Mouse (Mus musculus) cerebellum, adult 9-10 months (tissue): ENCODE results near the gene Pde4b.

Experiments used
- DNase-seq: peaks from one replicate; pipeline ENCODE4 v3.0.0; 2022

Gene Pde4b

DNA sequence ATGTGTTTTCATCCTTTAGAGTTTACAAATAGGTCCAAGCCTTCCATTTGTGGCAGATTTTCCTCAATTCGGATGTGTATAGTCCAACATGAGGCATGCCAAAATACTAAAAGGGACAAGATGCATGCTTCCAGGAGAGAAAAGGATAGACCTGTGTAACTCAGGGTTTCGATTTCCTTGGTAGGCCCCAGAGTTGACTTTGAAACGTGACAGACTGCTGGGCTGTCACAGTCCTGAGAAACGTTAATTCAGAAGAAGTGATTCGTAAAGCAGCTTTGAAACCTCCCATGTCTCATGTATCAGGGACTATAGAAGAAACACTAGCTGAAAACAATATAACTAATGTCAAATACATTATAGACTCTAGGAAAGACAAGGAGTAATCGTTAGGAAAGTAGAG is 495.6 kb downstream of the Pde4b start:
- no peak for DNase-seq

DNA sequence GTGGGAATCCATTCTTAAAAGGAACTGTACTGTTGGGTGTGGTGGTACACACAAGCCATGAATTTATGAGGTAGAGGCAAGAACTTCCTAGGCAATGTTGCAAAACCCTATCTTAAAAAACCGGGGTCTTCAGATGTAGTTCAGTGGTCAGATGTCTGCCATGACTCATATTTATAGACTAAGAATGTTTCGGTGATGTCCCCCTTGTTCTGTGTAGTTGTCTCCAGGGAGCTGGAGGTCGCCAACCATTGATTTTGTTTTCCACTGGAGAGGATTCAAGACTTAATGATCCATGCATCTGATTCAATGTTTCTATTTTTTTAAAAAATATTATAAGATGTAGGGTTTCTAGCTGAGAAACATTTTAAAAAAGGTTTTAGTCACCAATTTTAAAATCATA is 496.1 kb downstream of the Pde4b start:
- DNase-seq = no peak

DNA sequence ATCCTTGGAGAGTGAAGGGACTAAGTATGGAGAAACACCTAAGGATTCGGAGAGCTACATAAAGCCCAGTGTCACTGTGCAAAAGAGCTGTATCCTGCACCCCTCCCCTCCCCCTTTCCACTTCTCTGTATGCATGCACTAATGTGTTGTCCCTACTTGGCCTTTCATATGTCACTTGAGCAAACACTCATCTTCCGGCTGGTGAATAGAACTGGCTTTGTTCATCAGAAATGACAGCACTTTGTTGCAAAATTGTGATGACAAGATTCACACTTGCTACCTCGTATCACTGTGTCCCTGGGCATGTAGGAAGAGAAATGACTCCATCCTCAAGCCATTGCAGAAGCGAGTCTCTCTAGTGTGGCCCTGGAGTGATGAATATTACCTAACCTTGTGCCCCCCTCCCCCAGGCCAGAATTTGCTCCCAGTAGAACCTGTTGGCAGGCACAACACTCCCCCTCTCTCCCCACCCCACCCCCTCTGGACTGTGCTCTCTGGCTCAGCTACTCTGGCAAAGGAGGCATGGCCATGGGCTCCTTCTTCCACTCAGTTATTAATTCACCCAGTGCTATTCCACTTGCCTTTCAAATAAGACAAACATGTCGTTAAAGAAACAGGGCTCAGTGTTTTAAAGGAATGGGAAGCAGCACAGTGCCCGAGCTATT is 497.4 kb downstream of the Pde4b start:
- no peak for DNase-seq

DNA sequence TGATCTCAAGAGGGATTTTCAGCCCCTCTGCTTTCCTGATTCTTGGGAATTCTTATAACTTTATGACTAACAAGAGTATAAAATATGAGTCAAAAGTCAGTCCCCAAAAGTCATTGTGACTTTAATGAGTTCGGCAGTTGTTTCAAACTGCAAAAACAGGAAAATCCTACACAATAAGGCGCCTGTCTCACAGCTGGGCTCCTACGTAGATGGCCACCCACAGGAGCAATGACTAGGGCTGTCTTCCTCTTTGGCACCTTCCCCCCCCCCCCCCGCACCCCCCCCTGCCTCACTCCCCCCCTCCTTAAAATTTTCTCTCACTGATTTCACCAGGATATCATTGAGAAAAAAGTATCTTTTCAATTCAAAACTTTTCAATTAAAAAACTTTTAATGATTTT is 498.2 kb downstream of the Pde4b start:
- no peak for DNase-seq

DNA sequence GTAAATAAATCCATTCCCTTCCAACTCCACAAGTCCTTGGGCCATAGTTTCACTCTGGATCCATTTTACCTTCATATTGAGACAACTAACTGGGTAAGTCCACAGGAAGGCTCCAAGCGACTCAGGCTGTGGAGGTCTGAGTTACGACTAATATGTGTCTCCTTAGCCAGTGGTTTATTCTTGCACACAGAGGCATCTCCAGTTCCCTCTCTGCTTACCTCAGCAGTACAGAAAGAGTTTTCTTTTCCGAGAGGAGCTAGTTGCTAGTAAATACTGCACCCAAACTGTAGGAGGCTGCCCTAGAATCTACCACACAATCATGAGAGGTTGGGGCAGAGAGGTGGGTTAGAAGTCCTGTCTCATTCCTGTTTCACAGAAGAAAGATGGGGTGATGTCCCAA is 499.4 kb downstream of the Pde4b start:
- DNase-seq = no peak

DNA sequence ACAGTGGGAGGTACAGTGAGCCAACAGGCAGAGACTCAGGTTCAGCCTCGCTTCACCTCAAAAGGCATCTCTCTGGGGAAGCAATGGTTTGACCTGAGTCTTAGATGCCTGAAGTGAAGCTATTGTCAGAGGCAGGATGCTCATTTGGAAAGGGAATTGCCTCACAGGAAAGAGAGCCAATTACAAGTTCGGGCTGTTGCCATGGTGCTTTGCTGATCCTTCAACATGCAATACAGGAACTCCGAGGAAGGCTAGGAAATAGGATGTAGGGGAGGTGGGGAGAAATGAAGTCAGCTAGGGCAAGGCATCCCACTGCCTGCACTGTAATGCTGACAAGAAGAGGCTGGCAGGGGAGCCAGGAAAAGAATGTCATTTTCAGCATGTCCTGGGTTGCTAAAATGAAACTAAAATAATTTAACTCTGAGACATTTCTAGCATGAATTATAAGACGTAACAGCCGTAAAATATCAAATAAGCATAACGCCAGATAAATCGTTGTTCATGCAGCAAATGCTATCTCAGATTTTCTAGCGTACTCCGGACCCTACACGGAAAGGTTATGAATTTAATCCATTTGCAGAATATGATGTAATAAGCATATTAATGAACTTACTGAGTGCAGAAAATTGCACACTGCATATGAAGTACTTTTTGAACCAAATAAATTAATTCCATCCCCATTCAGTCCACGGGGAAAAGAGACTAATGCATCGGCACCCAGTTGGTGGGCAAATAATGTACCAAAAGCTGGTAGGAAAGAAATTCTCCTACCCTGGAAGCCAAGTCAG is 501.5 kb downstream of the Pde4b start:
- DNase-seq = peak; percentile 60

DNA sequence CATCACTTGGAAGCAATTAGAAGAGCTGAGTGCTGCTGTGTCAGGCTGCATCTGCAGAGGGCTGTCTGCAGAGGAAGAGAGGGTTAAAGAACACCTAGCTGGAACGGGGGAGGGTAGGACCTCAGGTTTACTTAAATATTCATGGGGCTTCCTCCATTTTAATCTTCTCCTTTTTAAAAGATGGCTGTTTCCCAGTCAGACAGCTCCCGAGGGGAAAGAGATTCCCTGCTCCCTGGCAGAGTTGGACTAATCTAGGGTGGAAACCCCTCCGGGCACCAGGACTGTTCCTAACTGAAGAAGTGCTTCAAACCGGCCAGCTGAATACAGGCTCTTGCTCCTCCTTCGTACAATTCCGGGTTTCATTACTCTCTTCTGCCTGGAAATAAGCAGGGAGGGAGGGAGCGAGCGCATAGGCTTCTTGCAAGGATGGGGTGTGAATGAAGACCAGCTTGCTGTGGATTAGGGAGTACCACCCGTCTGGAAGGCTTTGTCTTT is 502.2 kb downstream of the Pde4b start:
- peak; percentile 63 for DNase-seq

DNA sequence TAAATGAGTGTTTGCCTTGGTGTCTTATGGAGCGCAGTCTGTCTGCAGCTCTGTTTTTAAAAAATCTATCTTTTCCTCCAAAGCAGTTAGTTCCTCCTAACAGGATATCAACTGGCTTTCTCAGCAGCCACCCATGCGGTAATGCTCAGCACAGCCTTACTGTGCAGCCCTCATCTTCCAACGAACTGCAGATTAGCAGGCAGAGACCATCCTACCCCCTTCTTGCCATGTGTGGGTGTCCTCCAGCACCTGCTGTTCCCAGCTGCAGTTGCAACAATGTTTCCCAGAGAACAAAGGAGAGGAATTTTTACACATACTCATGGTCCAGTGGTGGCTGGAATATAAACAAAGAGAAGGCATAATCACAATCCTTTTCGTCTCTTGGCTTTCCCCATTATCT is 504.5 kb downstream of the Pde4b start:
- no peak for DNase-seq

DNA sequence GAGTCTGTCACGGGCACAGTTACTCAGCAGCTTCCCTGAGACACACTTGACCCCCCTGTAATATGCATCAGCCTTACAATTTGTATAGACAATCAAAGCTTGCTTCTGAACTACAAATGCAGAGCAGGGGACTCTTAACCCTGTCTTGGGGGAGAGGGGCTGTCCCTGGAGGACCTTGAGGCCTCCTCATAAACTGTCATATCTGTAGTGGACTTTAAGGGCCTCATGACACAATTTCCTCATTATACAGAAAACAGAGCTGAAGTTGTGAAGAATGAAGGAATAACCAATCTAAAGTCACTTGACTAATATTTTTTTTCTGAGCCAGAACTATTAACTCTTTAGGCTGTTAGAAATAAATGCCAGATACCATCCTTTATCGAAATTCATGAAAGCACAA is 505.2 kb downstream of the Pde4b start:
- DNase-seq = no peak

DNA sequence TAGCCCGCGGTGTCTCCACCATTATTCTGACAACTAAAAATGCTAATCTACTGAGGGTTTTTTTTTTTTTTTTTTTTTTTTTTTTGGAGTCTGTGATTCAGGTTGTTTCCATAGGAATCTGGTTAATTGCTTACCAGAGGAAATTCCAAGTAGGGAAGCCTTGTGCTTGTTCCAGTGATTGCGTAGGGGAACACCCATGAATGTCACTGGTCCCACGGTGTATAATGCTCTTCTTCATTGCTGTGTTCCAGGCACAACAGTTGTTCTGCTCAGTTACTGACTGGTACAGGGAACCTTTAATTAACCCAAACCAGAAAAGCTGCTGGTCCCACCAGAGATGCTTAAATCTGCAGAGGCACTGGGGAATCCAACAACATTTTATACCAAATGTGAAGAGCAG is 506.3 kb downstream of the Pde4b start:
- peak; percentile 10 for DNase-seq

DNA sequence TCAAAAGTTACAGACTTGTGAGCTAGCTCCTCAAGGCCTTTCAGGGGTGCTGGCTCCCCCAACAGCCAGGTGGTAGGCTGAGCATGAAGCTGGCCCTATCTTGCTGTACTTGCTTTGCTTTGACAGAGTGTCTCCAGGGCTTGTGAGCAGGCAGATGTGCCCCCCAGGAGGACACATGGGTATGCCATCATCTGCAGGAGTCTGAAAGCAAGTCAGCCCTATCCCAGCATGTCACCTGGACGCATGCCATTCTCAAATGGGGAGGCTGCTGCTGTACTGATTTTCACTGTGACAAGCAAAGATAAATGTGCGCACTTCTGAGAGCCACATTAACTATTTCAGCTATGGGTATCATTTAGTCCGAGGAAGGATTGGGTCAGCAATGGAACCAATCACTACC is 507.2 kb downstream of the Pde4b start:
- peak; percentile 61 for DNase-seq

DNA sequence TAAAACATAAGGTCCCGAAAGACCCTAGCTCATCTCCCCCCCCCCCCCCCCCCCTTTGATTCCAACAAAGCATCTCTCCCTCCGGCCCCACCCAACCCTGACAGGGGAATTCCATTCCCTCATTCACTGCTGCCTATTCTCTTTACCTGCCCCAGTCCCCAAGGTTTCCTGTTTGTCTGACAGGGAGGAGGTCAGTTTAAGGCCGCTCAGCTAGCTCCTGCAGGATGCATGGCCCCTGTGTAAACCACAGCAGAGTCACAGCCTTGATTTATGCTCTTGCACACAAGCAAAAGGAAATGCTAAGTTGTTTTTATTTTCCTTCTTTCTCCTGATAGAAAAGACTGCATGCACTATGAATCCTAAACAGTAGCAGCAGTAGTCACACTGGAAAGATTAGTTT is 516.6 kb downstream of the Pde4b start:
- no peak for DNase-seq

DNA sequence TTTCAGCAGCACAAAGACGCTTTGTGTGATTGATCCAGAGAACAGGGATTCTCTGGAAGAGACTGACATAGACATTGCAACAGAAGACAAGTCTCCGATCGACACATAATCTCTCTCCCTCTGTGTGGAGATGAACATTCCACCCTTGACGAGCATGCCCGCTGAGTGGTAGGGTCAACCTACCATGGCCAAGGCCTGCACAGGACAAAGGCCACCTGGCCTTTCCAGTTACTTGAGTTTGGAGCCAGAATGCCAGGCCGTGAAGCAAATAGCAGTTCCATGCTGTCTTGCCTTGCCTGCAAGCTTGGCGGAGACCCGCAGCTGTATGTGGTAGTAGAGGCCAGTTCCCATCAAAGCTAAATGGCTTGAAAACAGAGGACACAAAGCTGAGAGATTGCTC is 517.9 kb downstream of the Pde4b start:
- DNase-seq = no peak

DNA sequence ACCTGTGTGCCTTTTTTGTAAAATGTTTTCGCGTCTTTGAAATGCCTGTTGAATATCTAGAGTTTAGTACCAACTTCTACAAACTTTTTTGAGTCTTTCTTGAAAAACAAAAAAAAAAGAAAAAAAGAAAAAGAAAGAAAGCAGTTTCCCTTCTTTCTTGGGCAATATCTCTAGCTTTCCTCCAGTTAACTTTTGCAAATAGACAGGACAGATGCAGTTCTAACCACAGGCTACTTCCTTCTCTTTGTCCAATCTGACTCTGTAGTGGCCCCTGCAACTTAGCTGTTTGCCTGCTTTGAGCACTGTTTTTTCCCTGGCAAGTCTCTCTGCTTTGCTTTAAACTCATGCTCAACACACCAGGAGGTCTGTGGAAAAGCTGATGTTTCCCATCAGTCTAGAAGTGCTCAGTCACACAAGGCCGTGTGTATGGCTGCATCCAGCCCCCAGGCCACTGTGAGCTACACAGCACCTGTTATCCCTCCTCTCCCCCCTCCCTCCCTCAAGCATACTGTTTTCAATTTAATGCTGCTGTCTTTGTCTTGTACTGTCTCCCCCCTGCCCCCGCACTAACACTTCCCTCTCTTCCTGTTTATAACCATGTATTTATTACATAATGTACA is 518.5 kb downstream of the Pde4b start:
- no peak for DNase-seq

DNA sequence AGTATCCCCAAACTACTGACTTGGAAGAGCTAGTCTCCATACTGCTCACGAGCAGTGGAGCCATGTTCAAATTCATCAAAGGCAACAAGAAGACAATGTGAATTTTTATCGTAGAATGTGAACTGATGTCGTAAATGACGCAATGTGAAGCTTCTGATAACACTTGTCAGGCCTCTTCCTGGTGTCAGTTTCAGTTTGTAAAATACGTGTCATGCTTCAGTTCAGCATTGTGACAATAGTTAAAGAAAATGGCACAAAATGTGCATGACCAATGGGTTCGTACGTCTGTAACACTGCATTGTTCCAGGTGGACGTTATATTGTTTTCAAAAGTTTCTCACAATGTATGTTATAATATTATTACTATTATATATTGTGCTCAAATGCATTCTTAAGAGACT is 519.5 kb downstream of the Pde4b start:
- DNase-seq = no peak

DNA sequence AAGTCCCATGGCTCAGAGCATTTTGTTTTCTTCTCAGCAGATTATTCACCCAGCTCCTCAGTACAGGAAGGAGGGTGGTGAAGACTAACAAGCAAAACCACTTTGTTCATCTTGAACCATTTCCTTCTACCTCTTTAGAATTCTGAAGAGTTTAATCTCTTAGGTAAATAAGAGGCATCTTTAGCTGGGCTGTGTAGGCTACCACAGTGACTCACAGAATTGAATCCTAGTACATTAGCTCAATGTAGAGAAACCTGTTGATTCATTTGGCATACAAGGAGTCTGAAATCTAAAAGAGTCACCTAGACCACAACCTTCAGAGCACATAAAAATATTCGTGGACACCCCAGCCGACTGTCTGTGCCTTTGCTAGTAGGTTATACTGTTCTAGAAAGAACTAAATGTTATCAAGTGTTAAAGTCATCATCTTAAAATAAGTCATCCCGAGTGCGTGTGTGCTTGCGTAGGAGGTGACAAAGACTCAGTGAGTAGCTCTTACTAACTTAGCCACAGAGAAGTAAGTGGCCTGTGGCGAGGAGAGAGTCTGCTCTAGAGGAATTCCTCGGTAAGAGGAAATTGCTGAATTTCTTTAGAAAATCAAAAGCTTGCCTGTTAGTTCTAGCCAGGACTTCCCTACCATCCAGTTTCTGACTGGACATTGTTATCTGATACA is 520.5 kb downstream of the Pde4b start:
- DNase-seq = no peak

DNA sequence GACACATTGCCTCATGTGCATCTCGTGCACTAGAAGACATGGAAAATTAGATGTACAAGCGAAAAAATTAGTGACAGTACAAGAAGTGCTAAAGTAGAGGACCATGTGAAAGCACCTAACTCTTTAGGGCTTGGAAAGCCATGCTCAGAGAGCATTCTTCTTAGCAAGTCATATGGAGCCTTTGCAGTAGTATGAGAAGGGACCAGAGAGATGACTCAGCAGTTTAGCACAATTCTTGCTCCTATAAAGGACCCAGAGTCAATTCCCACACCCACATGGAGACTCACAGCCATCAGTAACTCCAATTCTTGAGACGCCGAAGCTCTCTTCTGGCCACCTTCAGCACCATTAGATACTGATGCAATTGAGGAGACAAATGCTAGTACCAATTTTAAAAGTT is 525.3 kb downstream of the Pde4b start:
- DNase-seq = no peak

DNA sequence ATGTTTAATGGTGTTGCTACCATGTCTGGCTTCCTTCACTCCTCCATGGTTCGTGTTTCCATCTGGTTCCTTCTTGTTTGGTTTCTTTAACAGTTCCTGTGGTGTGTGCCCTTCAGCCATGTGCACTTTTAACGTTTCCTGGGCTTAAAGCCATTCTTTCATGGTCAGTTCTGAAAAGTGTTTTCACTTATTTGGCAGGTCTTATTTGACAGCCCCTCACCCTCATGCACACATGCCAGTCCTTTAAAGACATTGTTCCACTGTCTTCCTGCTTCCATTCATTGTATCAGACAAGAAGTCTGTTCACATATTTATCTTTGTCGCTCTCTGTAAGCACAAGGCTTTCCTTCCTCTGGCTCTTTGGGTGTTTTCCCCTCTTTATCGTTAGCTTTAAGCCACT is 530.4 kb downstream of the Pde4b start:
- no peak for DNase-seq

DNA sequence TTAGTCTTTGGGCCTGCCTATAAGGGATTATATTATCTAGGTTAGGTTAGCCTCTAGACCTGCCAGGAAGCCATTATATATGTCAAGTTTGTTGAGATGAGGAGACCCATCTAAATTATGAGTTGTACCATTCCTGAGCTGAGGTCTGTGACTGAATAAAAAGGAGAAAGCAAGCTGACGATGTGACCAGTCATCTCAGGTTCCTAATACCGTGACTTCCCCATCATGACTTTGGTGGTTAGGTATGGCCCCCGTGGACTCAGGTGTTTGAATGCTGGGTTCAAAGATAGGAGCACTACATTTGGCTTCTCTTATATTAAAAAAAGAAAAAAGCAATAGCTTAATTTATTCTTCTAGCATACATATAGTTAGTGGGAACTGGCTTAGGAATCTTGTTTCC is 531.3 kb downstream of the Pde4b start:
- no peak for DNase-seq

DNA sequence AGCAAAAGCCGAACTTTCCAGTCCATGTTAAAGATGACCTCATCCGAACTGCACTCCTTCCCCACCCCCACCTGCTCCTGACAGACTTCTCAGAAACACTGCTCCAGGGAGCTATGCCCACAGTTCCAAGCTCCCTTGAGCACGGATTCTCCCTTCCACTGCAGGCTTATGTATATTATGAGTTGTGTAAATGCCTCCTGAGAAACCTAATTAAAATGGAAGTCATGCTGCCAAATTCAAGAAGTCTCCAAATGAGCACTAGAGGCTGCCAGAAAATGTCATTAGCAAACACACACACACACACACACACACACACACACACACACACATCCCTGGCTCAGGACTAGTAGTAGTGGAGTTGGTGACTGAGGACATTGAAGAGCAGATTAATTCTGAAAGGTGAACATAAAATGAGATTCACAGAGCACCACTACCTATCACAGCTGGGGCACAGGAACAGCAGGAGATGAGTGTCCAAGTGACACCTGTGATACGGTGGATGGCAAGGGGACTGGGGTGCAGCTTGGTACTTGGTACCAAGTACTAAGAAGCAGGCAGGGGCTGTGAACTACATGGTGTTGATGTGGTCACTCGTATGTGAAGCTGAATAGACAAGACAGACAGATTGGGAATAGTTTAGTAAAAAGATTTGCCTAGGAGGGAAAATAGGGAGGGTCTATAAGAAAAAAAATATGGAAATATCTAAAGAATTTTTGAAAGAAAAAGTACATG is 533.0 kb downstream of the Pde4b start:
- DNase-seq = peak; percentile 19

DNA sequence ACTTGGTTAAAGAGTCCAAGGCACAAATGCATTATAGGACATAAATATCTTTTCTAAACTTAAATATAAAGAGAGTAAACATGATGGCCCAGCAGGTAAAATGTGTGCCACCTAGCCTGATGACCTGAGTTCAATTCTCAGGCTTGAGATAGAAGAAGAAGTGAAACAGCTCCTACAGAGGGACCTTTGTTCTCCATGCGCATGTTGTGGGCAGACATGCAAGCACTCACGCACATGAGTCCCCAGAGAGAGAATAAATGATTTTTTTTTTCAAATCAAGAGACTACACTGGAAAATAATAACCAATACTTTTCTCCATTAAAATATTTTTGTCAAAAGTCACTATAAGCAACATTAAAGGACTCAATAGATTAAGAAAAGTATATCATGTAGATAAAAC is 533.8 kb downstream of the Pde4b start:
- no peak for DNase-seq

DNA sequence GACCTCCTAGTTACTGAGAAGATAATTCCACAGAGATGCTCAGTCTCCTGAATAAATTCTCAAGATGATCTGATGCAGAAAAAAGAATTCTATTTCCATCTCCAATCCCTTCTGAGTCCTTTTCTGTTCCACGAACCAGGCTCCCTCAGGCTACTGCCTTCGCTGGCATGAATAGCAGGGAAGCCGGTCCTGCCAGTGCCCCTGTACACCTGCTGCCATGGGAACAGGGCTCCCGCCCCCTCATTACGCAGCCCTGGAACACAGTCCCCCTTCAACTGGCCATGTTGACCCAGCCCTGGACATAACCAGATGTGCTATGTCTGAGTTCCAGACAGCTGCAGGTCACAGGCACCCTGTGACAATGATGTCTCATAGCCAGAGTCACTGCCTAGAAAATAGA is 535.6 kb downstream of the Pde4b start:
- no peak for DNase-seq
